Mouse (Mus musculus) G1E-ER4 (cell line): ENCODE results near the gene Csf1. TPM values are rescaled to one million over a fixed set of nuclear protein-coding genes. Genes with fewer than 3 reads are reported as not detected.

Experiments used
- GATA1 ChIP-seq: IDR thresholded peaks from one replicate; pipeline ENCODE4 v1.8.0; 2012; ENCODE audit warnings: low read length, inconsistent platforms
- polyA plus RNA-seq: library from polyadenylated mRNA; stranded (reverse); fragments of >175 nt; gene quantifications from 2 replicates; pipeline ENCODE4 v1.2.3, GENCODE M21; 2012

Csf1 gene
- polyA plus RNA-seq, 1 experiment: not detected

DNA sequence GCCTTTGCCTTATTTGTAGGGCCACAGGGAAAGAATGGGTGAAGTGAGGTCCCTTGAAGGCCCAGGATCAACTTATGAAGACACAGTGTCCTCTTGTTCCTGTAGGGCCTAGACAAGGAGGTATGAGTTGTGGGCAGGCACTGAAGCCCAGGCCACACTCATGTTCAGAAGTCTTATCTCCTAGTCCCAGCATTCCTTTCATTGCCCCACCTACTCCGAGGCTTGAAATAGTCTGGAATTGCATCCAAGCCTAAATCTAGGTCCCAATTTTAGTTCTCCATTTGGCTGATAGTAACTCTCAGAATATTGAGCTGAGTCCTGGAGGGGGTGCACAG is 55.9 kb downstream of the Csf1 start:
- no peak for TF ChIP-seq GATA1

- TF ChIP-seq GATA1: no peak
Measured at GRCm38 (mm10) chr3:107703675-107704370, 56.4 kb downstream of the Csf1 start.

DNA sequence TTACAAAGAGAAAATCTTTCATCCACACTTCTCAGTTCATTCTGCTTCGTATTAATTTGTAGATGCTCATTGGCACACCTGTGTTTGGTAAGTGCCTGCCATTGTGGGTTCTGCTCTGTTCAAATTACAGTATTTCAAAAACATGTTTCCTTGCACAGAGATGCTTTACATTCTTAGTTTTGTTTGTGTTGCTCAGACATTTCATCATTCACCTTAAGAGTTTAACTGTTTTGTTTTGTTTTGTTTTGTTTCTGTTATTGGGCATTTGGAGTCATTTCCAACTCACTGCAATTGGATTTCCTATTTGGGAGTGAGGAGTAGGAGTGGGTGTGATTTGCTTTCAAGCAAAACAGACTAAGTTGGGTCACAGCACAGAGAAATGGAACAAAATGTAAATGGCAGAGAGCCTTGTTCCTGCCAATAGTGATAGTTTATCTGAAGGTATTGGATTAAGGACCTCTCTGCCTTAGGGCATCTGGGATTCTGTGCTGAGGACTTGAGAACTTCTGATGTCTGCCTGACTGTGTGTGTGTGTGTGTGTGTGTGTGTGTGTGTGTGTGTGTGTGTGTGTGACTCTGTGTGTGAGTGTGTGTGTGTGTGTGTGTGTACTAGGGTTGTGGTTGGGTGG is 58.4 kb downstream of the Csf1 start:
- TF ChIP-seq GATA1: no peak

- TF ChIP-seq GATA1: no peak
Measured at GRCm38 (mm10) chr3:107700625-107701024, 59.6 kb downstream of the Csf1 start.

GRCm38 (mm10) chr3:107696910-107697309 is 63.4 kb downstream of the Csf1 start:
- TF ChIP-seq GATA1: no peak

GRCm38 (mm10) chr3:107695948-107696881 is 64.1 kb downstream of the Csf1 start, which contains the start of gene Ahcyl1:
TSS of gene Ahcyl1 (minus strand) at chr3:107696560.
- no peak for TF ChIP-seq GATA1

GRCm38 (mm10) chr3:107695219-107695947 is 64.9 kb downstream of the Csf1 start:
- TF ChIP-seq GATA1: no peak

GRCm38 (mm10) chr3:107694256-107694900 is 65.9 kb downstream of the Csf1 start:
- TF ChIP-seq GATA1: no peak

Other genes starting within 250 kb of the Csf1 start
- gene Slc6a17, start 242.5 kb downstream of the Csf1 start, polyA plus RNA-seq: not detected in 2 replicates
- gene Ubl4b, start 205.4 kb downstream of the Csf1 start, polyA plus RNA-seq: not detected in 2 replicates
- gene Alx3, start 165.4 kb downstream of the Csf1 start, polyA plus RNA-seq: not detected in 2 replicates
- not detected in 2 replicates for gene Gm10961, start 129.1 kb downstream of the Csf1 start, polyA plus RNA-seq
- 18.3 and 20.0 TPM in 2 replicates for gene Strip1, start 128.8 kb downstream of the Csf1 start, polyA plus RNA-seq
- 11.9 and 14.6 TPM in 2 replicates for gene Ahcyl1, start 63.9 kb downstream of the Csf1 start, polyA plus RNA-seq
- not detected in 2 replicates for gene Eps8l3, start 116.8 kb upstream of the Csf1 start, polyA plus RNA-seq
- gene Gstm5, start 135.4 kb upstream of the Csf1 start, polyA plus RNA-seq: not detected in 2 replicates
- not detected in 2 replicates for gene Gstm7, start 171.3 kb upstream of the Csf1 start, polyA plus RNA-seq
- gene Gstm6, start 183.3 kb upstream of the Csf1 start, polyA plus RNA-seq: not detected in 2 replicates
- not detected in 2 replicates for gene Gstm3, start 208.8 kb upstream of the Csf1 start, polyA plus RNA-seq
- not detected in 2 replicates for gene Gstm2, start 226.0 kb upstream of the Csf1 start, polyA plus RNA-seq